Mouse (Mus musculus): ENCODE measurements around the gene Iqschfp.

GRCm38 (mm10) chr3:67852397-67852796 is 39.6 kb upstream of the Iqschfp start:
- TF ChIP-seq EP300 (IDR thresholded peaks at IDR 0.05) (no peak), CTCF (IDR thresholded peaks at IDR 0.05) (no peak)

Data from lung, postnatal 0 days (tissue).